Mouse (Mus musculus) intestine, embryonic 15.5 days (tissue): Measurements from ENCODE around the gene Scrn1. TPM values are rescaled to one million over a fixed set of nuclear protein-coding genes. Genes with fewer than 3 reads are reported as not detected.

Experiments used
- ATAC-seq: fragments of 200-750 bp; cut with Nextera tagmentation; 2 replicates; pipeline ENCODE4 v1.8.0; 2017; ENCODE audit warnings: moderate TSS enrichment, moderate library complexity
- H3K27ac ChIP-seq: fragments of 300-500 bp; sonication (generic); 2 replicates; pipeline ENCODE4 v1.5.1; 2015; ENCODE audit warnings: mild to moderate bottlenecking, inconsistent platforms
- H3K27me3 ChIP-seq: fragments of 300-500 bp; sonication (generic); replicated peaks from 2 replicates; pipeline ENCODE4 v1.6.1; 2015; ENCODE audit warnings: inconsistent platforms
- H3K36me3 ChIP-seq: fragments of 300-500 bp; sonication (generic); 2 replicates; pipeline ENCODE4 v1.6.1; 2015; ENCODE audit warnings: inconsistent platforms
- H3K4me1 ChIP-seq: fragments of 300-500 bp; sonication (generic); replicated peaks from 2 replicates; pipeline ENCODE4 v1.6.1; 2015; ENCODE audit warnings: inconsistent platforms
- H3K4me2 ChIP-seq: fragments of 300-500 bp; sonication (generic); replicated peaks from 2 replicates; pipeline ENCODE4 v1.6.1; 2015; ENCODE audit warnings: mild to moderate bottlenecking, inconsistent platforms
- H3K4me3 ChIP-seq: fragments of 300-500 bp; sonication (generic); replicated peaks from 2 replicates; pipeline ENCODE4 v1.5.1; 2015; ENCODE audit warnings: inconsistent platforms
- H3K9ac ChIP-seq: fragments of 300-500 bp; sonication (generic); 2 replicates; pipeline ENCODE4 v1.6.1; 2015; ENCODE audit warnings: inconsistent platforms
- H3K9me3 ChIP-seq: fragments of 300-500 bp; sonication (generic); 2 replicates; pipeline ENCODE4 v1.6.1; 2016; ENCODE audit warnings: inconsistent platforms
- WGBS: fragments of 180-500 bp; shearing (Covaris S2); methylation state at CpG from one replicate; pipeline ENCODE4 v1.1.7; 2015; 5-methylcytosine and 5-hydroxymethylcytosine counted together
- polyA plus RNA-seq: library from polyadenylated mRNA; unstranded; fragments of >200 nt; fragmentation: Nextera tagmentation; extraction: Ambion mirVana; gene quantifications from 2 replicates; pipeline ENCODE4 v1.2.1, GENCODE M21; 2015

The Scrn1 gene
- polyA plus RNA-seq, 1 experiment from 2014 or later, result 6.4 TPM

GRCm38 (mm10) chr6:54485000-54485399 lies 81.3 kb downstream of the Scrn1 start:
- peak; percentile 44 for ATAC-seq
- Histone ChIP-seq H3K9me3 (no peaks in the 10 kb centered on the region), H3K9ac (no peak overlapping the region), H3K27me3 (no peaks in the 10 kb centered on the region), H3K4me2 (peak overlapping the region; percentile 63), H3K4me3 (peak overlapping the region; percentile 23), H3K4me1 (peaks cover 11% of the 10 kb centered on the region; the same call in 1 of the 2 replicates), H3K27ac (no peak overlapping the region), H3K36me3 (no peaks in the 10 kb centered on the region)
- 26% methylated on average over 12 of the region's 12 CpGs for WGBS

DNA sequence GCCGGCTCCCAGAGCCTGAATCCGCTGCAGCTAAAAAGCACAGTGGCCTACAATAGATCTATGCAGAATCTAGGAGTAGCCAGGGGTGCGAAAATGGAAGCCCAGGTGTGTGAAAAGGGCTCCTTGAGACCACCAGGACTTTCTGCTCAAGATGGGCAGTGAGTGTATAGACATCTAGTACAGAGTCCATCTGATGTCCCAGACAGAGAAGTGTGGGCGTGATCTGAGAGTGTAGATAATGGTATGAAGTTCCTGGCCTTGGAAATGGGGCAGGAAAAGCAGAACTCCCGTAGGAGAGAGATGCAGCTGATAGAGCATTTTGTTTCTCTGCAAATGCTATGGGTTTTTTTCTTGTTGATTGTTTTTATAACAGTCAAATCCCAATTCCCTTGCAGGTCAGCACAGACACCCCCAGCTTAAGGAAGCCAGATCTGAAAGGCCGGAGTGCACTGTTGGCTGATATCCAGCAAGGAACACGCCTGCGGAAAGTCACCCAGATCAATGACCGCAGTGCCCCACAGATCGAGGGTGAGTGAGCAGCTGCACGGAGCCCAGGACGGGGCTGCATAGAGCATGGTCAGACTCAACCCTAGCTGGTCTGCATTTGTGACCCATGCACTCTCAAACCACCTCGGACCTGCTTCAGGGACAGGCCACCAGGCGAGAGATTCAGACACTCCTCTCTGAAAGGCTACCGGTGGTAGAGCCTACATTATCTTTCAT lies 84.7 kb downstream of the Scrn1 start:
- Histone ChIP-seq H3K9ac (no peak overlapping the region), H3K27me3 (no peaks in the 10 kb centered on the region), H3K36me3 (no peaks in the 10 kb centered on the region), H3K9me3 (no peaks in the 10 kb centered on the region), H3K4me1 (peaks cover 11% of the 10 kb centered on the region; the same call in 1 of the 2 replicates), H3K27ac (0 out of 2 replicates have a peak overlapping the region, but pooled peaks have one; percentile 22), H3K4me3 (no peak overlapping the region), H3K4me2 (no peak overlapping the region)
- ATAC-seq, result peak; percentile 37
- WGBS, result 68% methylated on average over 15 of the region's 15 CpGs

- WGBS, result 74% methylated on average over 5 of the region's 5 CpGs
- no peak for ATAC-seq
Observed at GRCm38 (mm10) chr6:54478646-54479324, 87.5 kb downstream of the Scrn1 start.

DNA sequence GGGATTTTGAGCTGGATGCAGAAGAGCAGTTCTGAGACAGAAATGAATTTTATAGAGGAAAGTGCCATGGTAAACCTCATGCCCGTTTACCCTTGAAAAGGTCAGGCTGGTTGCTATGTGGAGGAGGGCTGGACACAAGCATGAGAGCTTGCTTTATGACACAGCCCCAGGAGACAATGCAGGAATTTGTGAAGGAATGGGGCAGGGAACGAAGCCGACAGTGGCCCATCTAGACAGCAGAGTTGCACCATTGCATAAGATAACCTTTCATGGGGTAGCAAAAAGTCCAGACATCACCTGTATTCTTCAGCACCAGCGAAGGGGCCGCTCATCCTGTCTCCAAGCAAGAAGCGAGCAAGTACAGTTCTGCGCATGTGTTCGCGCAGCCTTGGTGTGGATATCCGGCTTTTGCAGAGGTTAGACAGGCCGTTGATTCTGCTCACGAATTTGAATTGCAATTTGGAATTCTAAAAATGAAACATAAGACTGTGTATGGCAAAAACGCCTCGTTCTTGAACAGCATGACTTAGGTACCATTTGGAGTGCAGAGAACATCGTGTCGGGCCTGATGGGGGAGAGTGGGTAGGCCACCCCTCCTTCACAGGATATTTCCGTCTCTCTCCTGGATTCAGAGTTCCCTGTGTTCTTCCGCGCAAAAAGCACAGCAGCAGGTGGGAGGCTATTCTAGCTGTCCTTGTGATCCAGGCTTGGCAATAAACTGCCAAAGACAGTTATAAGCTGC lies 90.2 kb downstream of the Scrn1 start:
- Histone ChIP-seq H3K27me3 (no peaks in the 10 kb centered on the region), H3K9ac (no peak overlapping the region), H3K4me2 (no peak overlapping the region), H3K4me1 (peaks cover 7% of the 10 kb centered on the region; the same call in 1 of the 2 replicates), H3K4me3 (no peak overlapping the region), H3K27ac (no peak overlapping the region), H3K9me3 (no peaks in the 10 kb centered on the region), H3K36me3 (no peaks in the 10 kb centered on the region)
- no peak for ATAC-seq
- 84% methylated on average over 19 of the region's 19 CpGs for WGBS

More at GRCm38 (mm10) chr6:54478646-54479324, 87.5 kb downstream of the Scrn1 start:
- H3K27me3 ChIP-seq, result no peaks in the 10 kb centered on the region
- H3K27ac ChIP-seq, result no peak overlapping the region
- H3K4me1 ChIP-seq, result peaks cover 10% of the 10 kb centered on the region; the same call in 1 of the 2 replicates
- H3K4me2 ChIP-seq, result no peak overlapping the region
- no peak overlapping the region for H3K9ac ChIP-seq
- H3K4me3 ChIP-seq, result no peak overlapping the region
- no peaks in the 10 kb centered on the region for H3K9me3 ChIP-seq
- no peaks in the 10 kb centered on the region for H3K36me3 ChIP-seq

DNA sequence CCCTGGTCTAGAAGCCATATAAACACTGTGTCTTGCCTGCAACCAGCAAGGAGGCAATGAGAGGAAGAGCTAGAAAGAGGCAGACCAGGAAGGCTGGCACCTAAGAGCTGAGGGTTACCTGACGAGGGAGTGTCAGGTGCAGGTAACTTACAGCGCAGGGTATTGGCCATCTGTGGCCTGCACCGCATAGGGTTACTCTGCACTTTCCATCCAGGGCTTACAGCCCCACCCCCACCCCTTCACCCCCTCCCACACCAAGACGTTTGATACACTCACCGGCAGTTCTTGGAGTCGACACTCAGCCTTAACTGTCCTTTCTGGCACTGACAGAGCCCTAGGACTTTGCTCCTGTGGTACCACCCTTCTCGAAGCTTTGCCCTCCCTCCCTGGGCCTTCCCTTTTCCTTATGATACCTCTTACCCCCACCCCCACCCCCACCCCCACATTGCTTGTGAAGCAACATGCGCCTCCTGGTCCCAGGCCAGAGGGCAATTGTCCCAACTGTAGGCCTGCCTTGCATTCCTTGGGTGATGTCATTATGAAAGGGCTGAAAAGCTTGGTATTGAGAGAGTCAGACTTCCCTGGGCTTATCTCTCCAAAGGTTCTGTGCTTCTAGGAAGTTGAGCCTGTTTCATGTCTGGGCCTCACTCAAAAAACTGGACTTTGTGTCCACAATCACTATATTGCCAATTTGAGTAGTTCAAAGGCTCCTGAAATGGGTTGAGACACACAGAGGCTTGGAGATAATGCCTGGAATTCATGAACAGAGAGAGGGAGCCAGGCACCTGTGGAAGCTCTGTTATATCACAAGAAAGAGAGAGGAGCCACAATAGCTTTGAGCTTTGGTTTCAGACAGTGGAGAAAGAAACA lies 93.2 kb downstream of the Scrn1 start:
- H3K9ac ChIP-seq, result no peak overlapping the region

DNA sequence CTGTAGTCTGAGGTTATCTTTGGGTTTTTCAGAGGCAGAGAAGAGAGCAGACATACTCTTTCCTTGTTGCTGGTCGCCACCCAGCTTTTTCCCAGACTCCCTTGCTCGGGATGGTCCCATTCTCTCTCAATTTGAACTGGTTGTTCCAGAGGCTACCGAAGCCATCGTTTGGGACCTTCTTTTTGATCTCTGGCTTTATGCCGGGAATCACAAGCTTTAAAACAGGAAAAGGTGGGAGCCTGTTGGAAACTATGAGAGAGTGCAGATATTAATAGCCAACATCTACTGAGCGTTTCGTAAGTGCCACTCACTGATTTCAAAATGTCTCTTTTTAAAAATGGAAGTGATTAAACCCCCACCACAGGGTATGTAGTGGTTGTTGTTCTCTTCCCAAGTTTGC lies 94.4 kb downstream of the Scrn1 start:
- H3K27ac ChIP-seq, result no peak overlapping the region
- no peak overlapping the region for H3K9ac ChIP-seq
- no peaks in the 10 kb centered on the region for H3K36me3 ChIP-seq
- H3K4me3 ChIP-seq, result no peak overlapping the region
- H3K4me1 ChIP-seq, result 0 out of 2 replicates have a peak, but pooled peaks cover 8% of the 10 kb centered on the region
- no peaks in the 10 kb centered on the region for H3K27me3 ChIP-seq
- no peak for ATAC-seq
- no peak overlapping the region for H3K4me2 ChIP-seq
- no peaks in the 10 kb centered on the region for H3K9me3 ChIP-seq
- 85% methylated on average over 7 of the region's 7 CpGs for WGBS

More for the DNA sequence above, 93.2 kb downstream of the Scrn1 start:
- Histone ChIP-seq H3K27me3 (no peaks in the 10 kb centered on the region), H3K4me3 (0 out of 2 replicates have a peak overlapping the region, but pooled peaks have one; percentile 20), H3K27ac (peak overlapping the region; percentile 84), H3K9me3 (no peaks in the 10 kb centered on the region), H3K36me3 (no peaks in the 10 kb centered on the region), H3K4me1 (0 out of 2 replicates have a peak, but pooled peaks cover 8% of the 10 kb centered on the region), H3K4me2 (peak overlapping the region; percentile 22)
- ATAC-seq, result peak; percentile 95
- 46% methylated on average over 8 of the region's 8 CpGs for WGBS

GRCm38 (mm10) chr6:54467371-54467770 lies 98.9 kb downstream of the Scrn1 start:
- Histone ChIP-seq H3K27ac (no peak overlapping the region), H3K36me3 (no peaks in the 10 kb centered on the region), H3K4me3 (no peak overlapping the region), H3K4me2 (no peak overlapping the region), H3K4me1 (0 out of 2 replicates have a peak, but pooled peaks cover 4% of the 10 kb centered on the region), H3K9me3 (no peaks in the 10 kb centered on the region), H3K27me3 (no peaks in the 10 kb centered on the region), H3K9ac (no peak overlapping the region)
- 88% methylated on average over 3 of the region's 3 CpGs for WGBS
- ATAC-seq, result no peak

- ATAC-seq, result no peak
- H3K9me3 ChIP-seq, result no peaks in the 10 kb centered on the region
- no peak overlapping the region for H3K4me2 ChIP-seq
- H3K36me3 ChIP-seq, result no peaks in the 10 kb centered on the region
- no peaks in the 10 kb centered on the region for H3K27me3 ChIP-seq
- WGBS, result 75% methylated on average over 4 of the region's 4 CpGs
- H3K4me1 ChIP-seq, result 0 out of 2 replicates have a peak, but pooled peaks cover 4% of the 10 kb centered on the region
- H3K4me3 ChIP-seq, result no peak overlapping the region
- no peak overlapping the region for H3K27ac ChIP-seq
- H3K9ac ChIP-seq, result no peak overlapping the region
Observed at GRCm38 (mm10) chr6:54464926-54465325, 101.4 kb downstream of the Scrn1 start.

- no peak overlapping the region for H3K27ac ChIP-seq
- H3K4me1 ChIP-seq, result no peaks in the 10 kb centered on the region
- H3K9ac ChIP-seq, result no peak overlapping the region
- 64% methylated on average over 8 of the region's 8 CpGs for WGBS
- H3K36me3 ChIP-seq, result no peaks in the 10 kb centered on the region
- no peaks in the 10 kb centered on the region for H3K9me3 ChIP-seq
- H3K4me2 ChIP-seq, result no peak overlapping the region
- no peak for ATAC-seq
- no peak overlapping the region for H3K4me3 ChIP-seq
- H3K27me3 ChIP-seq, result no peaks in the 10 kb centered on the region
Observed at GRCm38 (mm10) chr6:54463701-54464458, 102.4 kb downstream of the Scrn1 start.

- H3K4me1 ChIP-seq, result no peaks in the 10 kb centered on the region
- no peak for ATAC-seq
- H3K36me3 ChIP-seq, result no peaks in the 10 kb centered on the region
- no peak overlapping the region for H3K9ac ChIP-seq
- 89% methylated on average over 6 of the region's 6 CpGs for WGBS
- H3K9me3 ChIP-seq, result no peaks in the 10 kb centered on the region
- no peaks in the 10 kb centered on the region for H3K27me3 ChIP-seq
- H3K4me2 ChIP-seq, result no peak overlapping the region
- H3K27ac ChIP-seq, result no peak overlapping the region
- H3K4me3 ChIP-seq, result no peak overlapping the region
Observed at GRCm38 (mm10) chr6:54462766-54463165, 103.5 kb downstream of the Scrn1 start.
